ENCODE assay signal across 35 mouse cellular contexts in the genomic region with DNA sequence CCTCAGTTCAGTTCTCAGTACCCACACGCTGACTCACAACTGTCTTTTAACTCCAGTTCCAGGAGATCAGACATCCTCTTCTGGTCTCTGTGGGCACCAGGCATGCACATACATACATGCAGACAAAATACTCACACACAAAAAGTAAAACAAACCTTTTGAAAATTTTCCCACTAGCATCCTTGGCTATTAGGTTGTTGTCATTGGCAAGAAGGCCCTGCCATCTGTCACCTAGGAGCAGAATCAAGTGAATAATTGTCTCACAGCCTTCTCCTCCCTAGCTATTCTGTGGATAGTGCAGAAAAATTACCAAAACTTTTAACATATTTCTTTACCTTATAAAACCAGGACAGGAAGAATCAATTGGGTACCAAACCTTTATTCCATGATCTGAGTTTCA. TPM values are rescaled to one million over a fixed set of nuclear protein-coding genes. Genes with fewer than 3 reads are reported as not detected.
A peak's percentile ranks its signal among the peaks of the same experiment; 100 is the strongest.
DNase-seq lines count a peak whose midpoint lies in the region; TF ChIP-seq lines count a peak whose summit lies in the region.
"Had no signal": no experiment of that assay in that cellular context is flagged by ENCODE, and none has a peak within 500 bp of the region (broad histone marks: within the 10 kb centered on the region; RNA-seq: fewer than 3 reads in every experiment).

No protein-coding gene starts in this region.

- peaks cover 4% of the 10 kb centered on the region; the same call in 1 of the 2 replicates for H3K4me1 ChIP-seq in cerebellum, adult 2 months (ENCODE audit: control insufficient read depth, insufficient read depth, low read length)
- H3K4me1 ChIP-seq: embryonic facial prominence, embryonic 13.5 days; forebrain, embryonic 10.5 days; forebrain, embryonic 15.5 days; hindbrain, embryonic 12.5 days; intestine, embryonic 15.5 days; limb, embryonic 10.5 days; limb, embryonic 15.5 days; neural tube, embryonic 15.5 days had no signal

- no peak overlapping the region for H3K27ac ChIP-seq in cerebellum, adult 2 months (ENCODE audit: insufficient read depth, low read length)
- H3K27ac ChIP-seq: embryonic facial prominence, embryonic 13.5 days; forebrain, embryonic 10.5 days; forebrain, embryonic 15.5 days; gastrocnemius, adult 2 months; hindbrain, embryonic 12.5 days; hindbrain, postnatal 0 days; intestine, embryonic 15.5 days; limb, embryonic 10.5 days; limb, embryonic 15.5 days; liver, embryonic 14.5 days; neural tube, embryonic 15.5 days; stomach, postnatal 0 days had no signal

- 46% methylated on average over 1 of the region's 1 CpGs for WGBS in cerebellum, adult 2 months

- no peaks in the 10 kb centered on the region for H3K27me3 ChIP-seq in cerebellum, adult 2 months (ENCODE audit: control insufficient read depth, insufficient read depth, low read length)
- H3K27me3 ChIP-seq: embryonic facial prominence, embryonic 13.5 days; forebrain, embryonic 15.5 days; hindbrain, embryonic 12.5 days; intestine, embryonic 15.5 days; limb, embryonic 15.5 days; neural tube, embryonic 15.5 days; Patski had no signal

- TF ChIP-seq POLR2A in cerebellum, adult 2 months (IDR thresholded peaks at IDR 0.05; ENCODE audit: borderline replicate concordance, insufficient read depth, low read length), result no peak

- H3K4me3 ChIP-seq in cerebellum, adult 2 months (replicated peaks; ENCODE audit: insufficient read depth, low read depth, low read length), result no peak overlapping the region
- H3K4me3 ChIP-seq: embryonic facial prominence, embryonic 13.5 days; forebrain, embryonic 10.5 days; forebrain, embryonic 15.5 days; gastrocnemius, adult 2 months; hindbrain, embryonic 12.5 days; intestine, embryonic 15.5 days; limb, embryonic 10.5 days; limb, embryonic 15.5 days; neural tube, embryonic 15.5 days had no signal

- peak; percentile 11 to 43 for DNase-seq in layer of hippocampus, adult 18-20 months (ENCODE audit: low spot score in 2 of 2)
- no peak for DNase-seq in layer of hippocampus, adult 11-12 months (ENCODE audit: low spot score)
- peak; percentile 53 to 76 for DNase-seq in cerebellum, adult 2 months
- DNase-seq in cerebellum, postnatal 14 days, result peak; percentile 58 to 81
- DNase-seq in frontal cortex, postnatal 36 days (ENCODE audit: low spot score in 2 of 2), result no peak
- DNase-seq in adrenal gland, adult 8-10 months, result no peak
- DNase-seq in c-Kit-positive CD71-positive TER-119-positive erythroid progenitor cells, embryonic 14.5 days (ENCODE audit: low spot score), result no peak
- DNase-seq: adrenal gland, postnatal 36 days; gastrocnemius, adult 2 months; gastrocnemius, postnatal 36 days; heart, adult 18-20 months; heart, postnatal 36 days; kidney, adult 2 months; kidney, postnatal 36 days; lung, adult 2 months; lung, postnatal 10 days; midbrain, embryonic 14.5 days; right cerebral cortex, adult 18-20 months; spleen, adult 18-20 months; thymus, adult 18-20 months; thymus, postnatal 36 days had no signal

- TF ChIP-seq CTCF in cerebellum, adult 2 months (IDR thresholded peaks at IDR 0.05; ENCODE audit: borderline replicate concordance, insufficient read depth, low read depth, low read length), result no peak

RNA-seq across cellular contexts. Expression of gene Abi3bp, which starts 48.8 kb away (rescaled TPM):
- 1 to 10 TPM in 1 of 2 experiments, under 1 TPM in 1; 0.89 to 1.1 TPM for total RNA-seq in layer of hippocampus, adult 18-20 months (2021)
- 4.4 and 6.1 TPM in 2 replicates for polyA plus RNA-seq in cerebellum, adult 2 months (2012; rRNA removed)
- total RNA-seq in adrenal gland, adult 8-10 months (2022), result 1 to 10 TPM; 4.2 to 9.5 (median 6.3) TPM
- total RNA-seq: common myeloid progenitor, adult 5-6 weeks; MEL had no signal

Comparison
In these comparisons a context has a peak if more than half of its experiments do, and no peak if none do; other contexts are left out.
1. DNase-seq: peak in layer of hippocampus, adult 18-20 months (2 of 2), cerebellum, adult 2 months (2 of 2) and cerebellum, postnatal 14 days (2 of 2); none in layer of hippocampus, adult 11-12 months (single experiment), frontal cortex, postnatal 36 days (0 of 2), adrenal gland, adult 8-10 months (single experiment) and c-Kit-positive CD71-positive TER-119-positive erythroid progenitor cells, embryonic 14.5 days (single experiment).